Mouse (Mus musculus): ENCODE measurements at regions not wholly inside any gene's neighbourhood (a gene's known extent, or its start where the extent isn't known, plus 50 kb on each side); places are given as distances from the start of the nearest gene placed in this dataset.
A peak's percentile ranks its signal among the peaks of the same experiment; 100 is the strongest.

DNA sequence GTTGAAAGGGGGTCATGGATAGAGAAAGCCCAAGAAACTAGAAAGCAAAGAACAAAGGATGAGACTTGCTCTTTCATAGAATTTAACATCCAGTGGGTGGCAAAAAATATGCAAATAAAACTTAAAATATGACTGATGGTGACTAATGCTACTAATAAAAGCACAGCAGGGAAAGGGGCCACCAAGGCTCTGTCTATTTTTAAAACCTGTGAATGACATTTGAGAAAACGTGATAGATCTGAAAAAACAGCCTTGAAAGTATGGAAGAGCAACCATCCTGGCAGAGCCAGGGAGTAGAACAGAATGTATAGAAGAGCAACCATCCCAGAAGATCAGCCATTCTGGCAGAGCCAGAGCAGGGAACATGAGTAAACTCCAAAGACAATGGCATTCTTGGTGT lies 91.9 kb upstream of the Hs3st1 start:
- peak in 1 of 2 experiments; percentile 18 for DNase-seq (ENCODE audit: low spot score in 2 of 2)

DNA sequence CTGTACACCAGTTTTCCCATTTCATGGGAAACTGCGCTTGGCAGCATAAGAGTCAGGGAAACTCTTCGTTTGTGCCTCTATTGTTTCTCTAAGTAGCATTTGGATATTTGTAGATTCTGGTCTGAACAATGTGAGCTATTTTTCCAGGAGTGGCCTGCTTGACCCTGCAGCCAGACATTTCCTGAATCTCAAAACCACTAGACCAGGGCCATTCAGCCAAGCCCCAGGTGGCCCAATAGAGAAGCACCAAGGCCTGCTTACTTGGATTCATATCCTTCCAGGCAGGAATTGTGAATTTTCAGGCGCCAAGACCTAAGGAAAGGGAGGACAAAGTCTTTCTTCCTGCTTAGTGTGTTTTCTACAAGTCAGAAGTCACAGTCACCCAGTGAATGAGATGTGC lies 85.9 kb upstream of the Hs3st1 start:
- DNase-seq (ENCODE audit: low spot score in 2 of 2), result no peak

DNA sequence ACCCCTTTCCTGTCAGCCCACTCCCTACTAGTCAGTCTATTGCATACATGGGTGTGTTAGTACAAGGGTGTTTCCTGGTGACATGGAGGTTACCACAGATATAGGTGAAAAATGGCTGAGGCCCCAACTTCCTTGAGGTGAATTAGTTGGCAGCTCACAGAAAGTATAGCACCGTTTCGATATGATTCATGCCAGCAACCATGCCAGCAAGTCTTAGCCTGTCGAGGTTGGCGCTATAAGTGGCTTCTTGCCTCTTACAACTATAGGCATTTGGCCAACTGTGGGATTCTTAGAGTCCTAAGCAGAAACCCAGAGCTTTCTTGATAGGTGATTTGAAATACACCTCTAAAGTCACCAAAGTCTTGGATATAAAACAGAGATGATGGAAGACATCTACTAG lies 85.3 kb upstream of the Hs3st1 start:
- no peak for DNase-seq (ENCODE audit: low spot score in 2 of 2)

DNA sequence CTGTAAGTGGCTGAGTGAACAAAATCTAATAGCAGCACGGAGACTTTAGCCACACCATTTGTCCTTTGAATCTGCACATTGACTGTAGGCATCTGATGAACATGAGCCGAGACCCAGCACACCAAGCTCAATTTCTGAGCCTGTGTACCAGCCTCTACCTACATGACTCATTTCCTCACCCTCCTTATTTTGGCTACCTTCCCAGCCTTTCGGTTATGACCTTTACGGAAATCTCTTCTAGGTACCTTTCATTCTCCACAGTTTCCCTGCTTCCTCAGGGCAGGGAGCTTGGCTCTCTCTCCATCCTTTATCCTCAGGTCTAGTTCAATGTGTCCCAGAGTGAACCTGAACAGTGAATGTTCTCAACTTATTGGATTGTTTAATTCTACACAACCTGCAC lies 77.3 kb upstream of the Hs3st1 start:
- DNase-seq (ENCODE audit: low spot score in 2 of 2), result no peak

DNA sequence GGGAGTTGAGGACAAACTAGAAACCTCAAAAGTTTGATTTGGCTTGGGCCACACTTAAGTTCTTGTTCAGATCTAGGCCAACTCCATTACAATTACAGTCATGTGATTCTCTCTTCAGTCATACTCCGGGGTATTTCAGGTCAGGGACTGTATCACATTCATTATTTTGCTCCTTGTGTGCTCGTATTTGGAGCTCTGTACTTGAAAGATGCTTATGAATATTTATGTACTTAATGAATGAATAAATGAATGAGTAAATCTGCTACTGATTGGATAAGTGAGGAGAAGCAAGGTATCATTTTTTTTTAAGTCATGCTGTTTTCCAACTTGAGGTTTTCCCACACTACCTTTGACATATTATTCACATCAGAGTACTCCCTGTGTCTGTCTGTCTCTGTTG lies 69.4 kb upstream of the Hs3st1 start:
- DNase-seq (ENCODE audit: low spot score in 2 of 2), result no peak

DNA sequence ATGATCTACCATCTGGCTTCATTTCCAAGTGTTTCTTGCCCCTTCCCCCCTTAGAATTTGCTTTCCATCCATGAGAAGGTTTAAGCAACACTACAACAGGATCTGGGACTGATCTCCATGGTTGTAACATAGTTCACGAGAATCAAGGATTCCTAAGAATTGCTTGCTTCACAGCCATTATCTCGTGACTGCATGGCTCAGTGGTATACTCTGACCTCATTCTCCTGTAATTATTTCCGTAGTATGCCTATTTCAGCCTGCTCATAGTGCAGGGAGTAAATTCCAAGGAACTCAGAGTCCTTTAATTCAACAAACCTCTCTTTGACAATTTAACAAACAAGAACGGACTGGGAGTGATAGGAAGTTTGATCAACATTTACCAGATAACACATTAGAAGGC lies 51.4 kb upstream of the Hs3st1 start:
- no peak for DNase-seq (ENCODE audit: low spot score in 2 of 2)
